Mouse (Mus musculus) cerebellum, postnatal 4 days (tissue): ENCODE data around the gene Kxd1.

Experiments used
- DNase-seq, 2 experiments: peaks; one replicate each; pipeline ENCODE4 v3.0.0; 2022; ENCODE audit warnings: low spot score in 2 of 2, mixed read lengths in 1 of 2

Gene Kxd1

DNA sequence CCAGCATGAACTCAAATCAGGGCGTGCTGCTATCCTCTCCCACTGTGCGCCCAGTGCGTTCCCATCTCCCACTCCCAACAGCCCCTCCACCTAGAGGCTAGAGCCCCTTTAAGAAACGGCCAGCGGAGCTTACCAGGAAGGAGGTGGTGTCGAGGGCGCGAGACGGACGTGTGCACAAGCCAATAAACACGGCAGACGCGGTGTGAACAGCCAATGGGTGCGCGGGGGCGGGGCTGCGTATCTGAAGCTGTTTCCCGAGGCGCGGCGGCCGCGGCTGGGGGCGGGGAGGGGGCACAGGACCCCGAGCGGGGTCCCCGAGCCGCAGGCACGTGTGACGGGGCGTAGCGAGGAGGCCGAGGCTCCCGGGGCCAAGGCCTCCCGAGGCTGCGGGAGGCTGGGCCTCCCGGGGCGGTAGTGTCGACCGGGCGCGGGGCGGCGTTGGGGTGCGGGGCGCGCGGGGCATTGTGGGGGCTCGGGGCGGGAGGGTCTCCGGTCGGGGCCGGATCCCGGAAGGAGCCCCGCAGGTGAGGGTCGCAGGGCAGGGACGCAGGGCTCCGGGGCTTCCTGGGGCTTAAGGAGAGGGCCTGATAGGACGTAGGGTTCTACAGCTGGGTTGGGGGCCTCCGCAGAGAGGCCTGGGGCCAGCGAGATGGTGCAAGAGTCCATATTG is at the start of gene Kxd1, which contains the start of gene Fkbp8:
Gene Kxd1 (minus strand): TSS at position 445 of the 670 bp plus-strand sequence.
Gene Fkbp8 (plus strand): TSS at position 213 of the 670 bp plus-strand sequence.
- DNase-seq, result peak; percentile 98 to 100

DNA sequence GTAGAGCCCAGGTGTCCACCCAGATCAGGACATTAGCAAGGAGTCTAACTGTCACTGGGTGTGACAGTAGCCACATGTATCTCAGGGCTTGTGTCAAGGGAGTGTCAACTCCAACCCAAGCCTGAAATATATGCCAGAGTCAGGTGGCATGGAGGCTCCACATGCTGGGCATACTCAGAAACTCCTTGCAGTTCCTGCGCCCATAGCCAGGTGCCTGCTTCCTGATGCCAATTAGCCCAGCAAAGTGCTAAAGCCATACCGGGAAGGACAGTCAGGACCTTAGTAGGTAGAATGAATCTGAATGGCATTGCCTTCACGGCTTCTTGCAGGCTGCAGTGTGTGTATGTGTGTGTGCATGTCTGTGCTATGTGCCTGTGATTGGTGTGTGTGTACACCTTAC is 49.5 kb upstream of the Kxd1 start:
- DNase-seq, result no peak

DNA sequence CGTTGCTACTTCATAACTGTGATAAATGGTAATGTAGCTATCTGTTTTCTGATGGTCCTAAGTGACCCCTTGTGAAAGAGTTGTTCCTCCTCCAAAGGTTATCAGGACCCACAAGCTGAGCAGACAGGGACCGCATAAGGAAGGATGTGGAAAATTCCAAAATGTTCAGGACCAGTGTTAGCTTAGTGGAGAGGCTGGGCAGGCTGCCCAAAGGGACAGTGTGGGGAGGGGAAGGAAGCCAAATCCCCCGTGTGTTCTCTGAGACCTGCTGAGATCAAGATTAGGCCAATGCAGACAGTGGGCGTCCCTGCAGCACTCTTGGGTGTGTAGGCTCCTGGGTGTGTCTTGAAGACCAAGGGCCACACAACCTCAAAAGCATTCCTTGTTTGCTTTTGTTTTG is 47.2 kb upstream of the Kxd1 start:
- no peak for DNase-seq

DNA sequence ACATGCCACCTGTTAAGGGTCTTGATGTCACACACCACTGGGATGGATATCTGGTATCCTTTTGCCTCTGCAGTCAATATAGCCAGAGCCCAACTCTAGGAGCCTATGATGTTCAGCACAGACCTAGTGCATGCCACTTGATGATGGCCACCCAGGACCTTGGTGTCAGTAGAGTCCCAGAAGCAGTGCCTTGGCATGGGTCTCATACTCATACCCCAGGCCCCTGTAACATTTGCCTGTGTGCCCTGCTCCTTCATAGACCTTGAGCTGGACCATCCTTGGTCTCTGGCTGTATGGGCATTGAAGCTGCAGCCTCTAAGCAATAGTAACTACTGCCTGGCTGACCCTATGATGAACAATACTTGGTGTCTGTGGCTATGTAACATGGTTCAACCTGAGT is 46.5 kb upstream of the Kxd1 start:
- DNase-seq, result no peak

DNA sequence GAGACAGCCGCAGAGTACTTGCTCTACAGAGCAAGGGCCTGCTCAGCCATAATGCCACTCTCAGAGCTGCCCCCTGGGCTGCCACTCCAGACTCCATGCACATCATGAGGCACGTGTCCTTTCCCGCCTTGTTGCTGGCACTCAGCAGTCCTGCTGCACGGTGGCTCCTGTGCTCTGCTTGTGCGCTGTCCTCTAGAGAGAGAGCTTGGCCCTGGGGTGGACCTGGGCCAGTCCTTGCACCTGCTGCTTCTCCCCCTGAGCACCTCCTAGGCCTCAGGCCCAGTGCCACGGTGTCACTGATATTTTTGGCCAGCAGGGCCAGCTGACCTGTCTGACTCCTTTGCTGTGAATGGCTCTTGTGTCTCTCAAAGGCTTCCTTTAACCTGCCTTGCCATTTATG is 43.2 kb upstream of the Kxd1 start:
- no peak for DNase-seq

DNA sequence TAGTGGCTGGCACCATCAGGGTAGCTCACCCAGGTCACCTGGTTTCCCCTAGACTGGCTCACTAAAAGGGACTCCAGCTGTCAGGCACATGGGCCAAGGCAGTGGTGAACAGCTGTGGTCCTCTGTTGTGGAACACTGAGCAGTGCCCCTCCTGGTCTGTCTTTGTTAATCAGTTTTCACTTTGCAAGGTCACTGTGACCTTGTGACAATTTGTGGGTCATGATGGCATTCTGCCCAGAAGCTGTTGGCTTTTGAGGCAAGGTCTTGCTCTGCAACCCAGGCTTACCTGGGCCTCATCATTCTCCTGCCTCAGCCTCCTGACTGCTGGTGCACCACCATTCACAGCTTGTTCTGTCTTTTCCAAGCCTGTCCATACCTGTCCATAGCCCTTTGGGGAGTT is 42.6 kb upstream of the Kxd1 start:
- DNase-seq, result no peak

DNA sequence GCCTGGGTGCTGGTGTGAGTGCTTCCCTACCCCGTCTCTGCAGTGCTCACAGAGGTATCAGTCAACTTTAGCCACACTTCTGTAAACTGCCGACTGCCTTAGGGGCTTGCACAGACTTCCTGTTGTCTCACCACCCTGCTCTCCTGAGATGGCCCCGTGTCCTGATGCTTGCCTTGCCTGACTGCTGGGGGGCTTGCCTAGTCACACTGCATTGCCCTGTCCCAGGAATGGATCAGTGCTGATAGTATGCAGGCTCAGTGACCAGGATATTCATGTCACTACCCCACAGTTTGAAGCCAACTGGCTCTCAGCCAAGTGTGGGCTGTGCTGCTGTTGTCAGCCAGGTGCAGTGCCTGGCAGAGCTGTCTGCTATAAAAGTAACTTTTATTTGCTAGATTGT is 37.8 kb upstream of the Kxd1 start:
- DNase-seq, result no peak

DNA sequence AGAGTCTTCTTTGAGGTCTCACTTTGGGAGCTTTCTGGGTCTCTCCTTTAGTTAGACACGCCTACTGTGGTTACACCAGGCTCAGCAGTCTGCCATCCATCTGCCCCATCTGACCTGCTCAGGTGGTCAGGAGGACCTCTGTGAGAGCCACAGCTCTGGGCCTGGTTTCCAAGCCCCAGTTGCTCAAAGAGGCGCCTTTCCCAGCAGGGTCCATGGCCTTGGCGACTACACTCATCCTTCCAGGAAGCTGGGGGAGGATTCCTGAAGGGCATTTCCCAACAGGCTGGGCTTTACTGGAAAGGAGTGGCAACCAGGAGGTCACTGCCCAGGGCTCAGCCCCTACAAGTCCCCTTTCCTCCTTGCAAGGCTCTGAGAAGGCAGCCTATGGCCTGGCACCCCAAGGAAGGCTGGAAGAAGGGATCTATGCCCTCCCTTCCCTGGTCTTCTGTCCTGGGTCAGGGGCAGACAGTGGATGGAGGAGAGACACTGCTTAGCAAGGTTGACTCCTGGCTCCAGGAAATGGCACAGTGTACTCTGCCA is 37.0 kb upstream of the Kxd1 start:
- DNase-seq, result no peak

DNA sequence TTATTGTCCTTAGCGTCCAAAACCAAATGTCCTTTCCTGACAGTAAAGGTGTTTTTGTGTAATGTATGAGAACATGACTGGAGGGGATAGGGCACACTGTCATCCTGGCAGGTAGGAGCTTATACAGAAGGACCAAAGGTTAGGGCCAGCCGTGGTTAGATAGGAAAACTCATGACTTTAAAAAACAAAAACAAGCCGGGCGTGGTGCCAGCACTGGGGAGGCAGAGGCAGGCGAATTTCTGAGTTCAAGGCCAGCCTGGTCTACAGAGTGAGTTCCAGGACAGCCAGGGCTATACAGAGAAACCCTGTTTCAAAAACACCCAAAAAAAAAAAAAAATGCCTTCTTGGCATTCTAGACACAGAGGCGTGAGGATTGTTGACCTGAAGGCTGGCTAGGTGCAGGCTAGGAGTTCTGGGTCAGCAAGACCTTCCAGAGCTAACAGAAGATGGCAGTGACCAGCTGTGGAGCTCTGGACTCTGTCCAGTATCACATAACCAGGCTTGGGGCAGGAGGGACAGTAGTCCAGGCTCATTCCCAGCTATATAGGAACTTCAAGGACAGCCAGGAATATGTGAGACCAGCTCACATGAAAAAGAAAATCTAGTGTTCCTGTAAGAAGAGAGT is 36.1 kb upstream of the Kxd1 start:
- no peak for DNase-seq

DNA sequence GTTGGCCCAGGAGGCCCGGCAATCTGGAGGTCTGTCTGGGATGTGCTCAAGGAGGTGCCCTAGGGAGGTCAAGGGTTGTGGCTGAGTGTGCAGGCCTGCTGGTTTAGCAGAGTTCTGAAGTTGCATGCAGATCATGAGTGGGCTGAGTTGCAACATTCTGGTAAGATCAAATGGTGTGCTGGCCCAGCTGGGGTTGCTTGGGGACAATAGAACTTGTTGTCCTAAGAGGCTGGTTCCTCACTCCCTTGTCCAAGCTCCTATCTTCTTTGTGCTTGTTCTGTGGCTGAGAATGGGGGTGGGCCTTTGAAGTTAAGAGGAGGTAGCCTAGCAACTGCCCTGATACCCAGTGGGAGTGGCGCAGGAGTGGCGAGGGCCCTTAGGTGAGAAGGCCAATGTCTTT is 35.0 kb upstream of the Kxd1 start:
- no peak for DNase-seq

DNA sequence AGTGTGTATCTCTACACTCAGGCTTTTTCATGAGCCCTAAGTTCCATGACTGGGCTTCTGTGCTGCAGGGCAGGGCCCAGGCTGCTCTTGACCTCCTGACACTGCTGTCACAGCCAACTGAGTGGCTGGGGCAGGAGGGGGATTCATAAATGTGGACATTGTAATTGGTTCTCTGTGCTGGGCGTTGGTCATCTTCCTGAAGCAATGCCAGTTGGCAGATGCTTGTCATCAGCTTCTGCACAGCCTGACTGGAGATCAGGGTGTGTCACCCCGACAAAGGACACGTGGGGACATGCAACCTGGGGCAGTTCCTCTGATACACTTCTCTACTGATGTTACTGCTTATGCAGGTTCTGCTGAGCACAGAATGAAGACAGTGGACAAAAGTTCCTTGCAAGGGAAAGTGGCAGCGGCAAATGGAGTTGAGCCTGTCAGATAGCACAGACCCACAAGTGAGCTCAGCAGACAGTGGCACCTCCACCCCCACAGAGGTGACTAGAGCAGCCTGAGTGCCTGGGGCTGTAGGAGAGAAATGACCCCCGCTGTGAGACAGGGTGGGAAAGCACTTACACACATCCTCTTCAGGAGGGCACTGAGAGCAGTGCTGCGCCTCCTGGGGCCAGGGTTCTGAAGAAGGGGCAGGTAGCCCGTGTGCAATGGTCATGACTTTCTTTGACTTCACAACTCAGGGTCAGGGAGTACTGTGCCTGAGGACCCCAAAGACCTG is 34.2 kb upstream of the Kxd1 start:
- DNase-seq, result no peak

DNA sequence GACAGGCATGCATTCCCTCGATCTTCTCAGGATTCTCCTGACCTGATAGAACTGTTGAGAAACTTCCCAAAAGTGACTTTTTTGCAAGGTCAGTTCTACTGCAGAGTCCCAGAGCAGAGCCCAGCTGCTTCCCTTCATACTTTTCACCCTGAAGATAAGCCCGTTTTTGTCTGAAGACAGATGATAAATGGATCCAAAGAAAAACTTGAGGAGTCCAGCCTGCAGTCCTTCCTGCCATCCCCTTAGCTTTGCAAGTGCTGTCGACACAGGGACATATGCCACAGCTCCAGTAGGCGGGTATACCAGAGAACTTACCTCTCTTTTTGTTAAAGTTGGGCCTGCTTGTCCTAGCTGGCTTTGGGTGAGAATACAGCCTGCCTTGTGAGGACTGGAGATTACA is 33.6 kb upstream of the Kxd1 start:
- no peak for DNase-seq

DNA sequence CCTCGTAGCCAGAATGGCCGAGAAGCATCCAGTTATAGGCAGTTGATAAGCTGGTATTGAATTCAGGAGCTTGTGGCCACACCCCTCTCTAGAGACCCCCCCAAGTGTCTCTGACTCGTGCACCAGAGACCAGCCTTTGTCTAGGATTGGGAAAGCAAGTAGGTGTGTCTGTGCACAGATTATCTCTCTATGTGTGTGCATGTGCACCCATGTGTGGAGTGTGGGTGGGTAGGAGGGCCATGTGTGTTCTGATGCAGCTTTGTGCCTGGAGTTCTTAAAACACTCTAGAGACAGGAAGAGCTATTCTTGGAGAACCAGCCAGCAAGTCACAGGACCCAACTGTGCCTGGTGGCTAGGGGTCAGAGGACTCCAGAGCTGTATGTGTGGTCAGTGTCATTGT is 32.8 kb upstream of the Kxd1 start:
- no peak for DNase-seq

DNA sequence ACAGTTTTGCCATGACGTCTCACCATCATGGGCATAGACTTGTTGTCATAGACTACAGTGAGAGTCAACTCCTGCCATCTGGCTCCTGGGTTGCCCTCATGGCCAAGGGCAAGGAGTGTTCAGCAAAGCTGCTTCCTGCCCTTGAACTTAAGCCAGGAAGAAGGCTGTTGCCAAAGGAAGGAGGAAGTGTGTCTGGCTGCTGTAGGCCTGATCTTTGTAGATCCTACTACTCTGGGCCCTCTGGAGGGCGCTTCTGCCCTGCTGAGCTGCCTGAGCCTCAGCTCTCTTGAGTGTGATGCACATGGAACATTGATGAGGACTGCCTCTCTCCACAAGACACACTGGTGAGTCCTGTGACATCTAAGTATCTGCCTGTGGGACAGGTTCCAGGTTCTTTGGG is 32.3 kb upstream of the Kxd1 start:
- peak in 1 of 2 experiments; percentile 34 for DNase-seq

DNA sequence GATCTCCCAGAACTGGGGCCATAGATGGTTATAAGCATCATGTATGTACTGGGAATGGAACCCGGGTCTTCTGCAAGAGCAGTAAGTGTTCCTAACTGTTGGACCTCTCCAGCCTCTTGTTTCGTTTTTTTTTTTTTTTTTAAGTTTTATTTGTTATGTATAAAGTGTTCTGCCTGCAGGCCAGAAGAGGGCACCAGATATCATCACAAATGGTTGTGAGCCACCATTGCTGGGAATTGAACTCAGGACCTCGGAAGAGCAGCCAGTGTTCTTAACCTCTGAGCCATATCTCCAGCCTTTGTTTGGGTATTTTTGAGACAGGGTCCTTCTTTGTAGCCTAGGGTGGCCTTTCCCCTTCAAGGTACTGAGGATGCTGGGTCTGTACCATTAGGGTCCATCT is 31.2 kb upstream of the Kxd1 start:
- DNase-seq, result no peak

DNA sequence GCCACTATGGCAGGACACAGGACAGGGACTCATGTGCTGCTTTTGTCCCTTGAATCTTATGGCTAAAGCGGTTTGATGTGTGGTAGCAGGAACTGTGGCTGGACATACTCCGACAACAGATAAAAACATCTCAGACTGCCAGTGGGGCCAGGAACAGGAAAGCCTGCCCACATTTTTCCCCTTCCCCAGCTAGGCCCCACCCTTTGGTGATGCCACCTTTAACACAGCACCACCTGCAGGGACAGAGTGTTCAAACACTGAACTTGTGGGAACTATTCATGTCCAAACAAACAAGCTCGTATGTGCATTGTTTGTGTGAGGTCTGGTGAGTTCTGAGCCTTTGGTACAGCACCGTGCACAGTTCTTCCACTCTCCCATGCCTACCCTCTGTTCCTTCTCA is 30.6 kb upstream of the Kxd1 start:
- DNase-seq, result no peak

DNA sequence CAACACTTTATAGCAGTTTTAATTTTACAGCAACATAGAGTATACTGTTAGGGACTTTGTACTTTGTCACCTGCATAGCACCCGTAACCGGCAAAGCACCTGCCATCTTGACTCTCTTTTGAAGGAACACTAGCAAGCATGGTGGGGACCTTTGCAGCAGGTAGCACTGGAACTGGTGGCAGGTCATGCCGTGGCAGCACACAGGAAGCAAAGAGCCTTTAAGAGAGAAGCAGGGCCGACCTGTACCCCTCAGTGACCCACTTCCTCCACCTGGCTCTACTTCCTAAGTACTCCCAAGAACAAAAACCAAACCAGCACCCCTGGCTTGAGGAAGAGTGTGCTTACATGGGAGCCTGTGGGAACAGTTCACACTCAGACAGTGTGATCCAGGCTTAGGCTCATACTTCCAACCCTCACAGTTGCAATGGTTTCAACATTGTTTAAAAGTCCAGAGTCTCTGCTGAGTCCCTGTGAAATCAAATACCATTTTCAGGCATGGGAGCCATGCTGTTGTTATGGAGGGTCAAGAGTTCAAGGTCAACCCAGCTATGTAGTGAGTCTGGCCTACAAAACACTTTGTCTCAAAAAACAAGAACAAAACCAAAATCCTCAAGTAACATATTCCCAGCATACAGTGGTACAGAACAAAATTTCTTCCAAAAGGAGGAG is 27.5 kb upstream of the Kxd1 start:
- DNase-seq, result no peak

DNA sequence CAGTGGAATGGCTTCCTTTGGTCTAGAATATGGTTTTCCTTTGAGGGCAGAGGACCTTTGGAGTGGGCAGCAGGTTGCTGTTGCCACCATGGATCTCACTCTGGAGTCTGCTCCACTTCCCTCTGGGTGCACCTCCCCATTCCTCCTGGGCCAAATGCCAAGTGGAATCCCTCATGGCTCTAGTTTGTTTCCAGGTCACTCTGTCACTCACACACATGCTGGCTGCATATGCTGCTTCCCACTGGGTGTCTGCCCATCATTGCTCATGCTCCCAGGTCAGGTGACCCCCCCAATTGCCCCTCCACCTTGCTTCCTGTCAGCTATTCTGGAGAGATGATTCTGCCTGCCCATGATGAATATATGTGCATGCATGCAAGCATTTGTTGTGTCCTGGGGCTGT is 26.0 kb upstream of the Kxd1 start:
- peak in 1 of 2 experiments; percentile 21 for DNase-seq

DNA sequence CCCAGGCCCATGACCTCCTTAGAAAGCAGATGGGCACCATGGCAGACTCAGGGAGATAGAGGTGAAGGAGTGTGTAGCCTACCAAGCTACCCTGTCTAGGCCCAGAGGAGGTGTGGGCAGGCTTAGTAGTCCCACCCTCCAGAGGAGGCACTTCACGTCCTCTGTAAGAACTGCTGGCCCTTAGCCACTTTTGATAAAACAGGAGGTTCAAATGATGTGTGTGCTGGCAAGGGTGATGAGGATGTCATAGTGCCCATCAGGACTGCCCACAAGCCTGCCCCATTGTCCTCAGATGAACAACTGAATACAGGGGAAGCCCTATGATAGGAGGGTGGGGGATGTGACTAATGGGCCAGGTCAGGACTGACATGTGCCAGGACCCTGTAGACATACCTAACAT is 25.1 kb upstream of the Kxd1 start:
- DNase-seq, result no peak

DNA sequence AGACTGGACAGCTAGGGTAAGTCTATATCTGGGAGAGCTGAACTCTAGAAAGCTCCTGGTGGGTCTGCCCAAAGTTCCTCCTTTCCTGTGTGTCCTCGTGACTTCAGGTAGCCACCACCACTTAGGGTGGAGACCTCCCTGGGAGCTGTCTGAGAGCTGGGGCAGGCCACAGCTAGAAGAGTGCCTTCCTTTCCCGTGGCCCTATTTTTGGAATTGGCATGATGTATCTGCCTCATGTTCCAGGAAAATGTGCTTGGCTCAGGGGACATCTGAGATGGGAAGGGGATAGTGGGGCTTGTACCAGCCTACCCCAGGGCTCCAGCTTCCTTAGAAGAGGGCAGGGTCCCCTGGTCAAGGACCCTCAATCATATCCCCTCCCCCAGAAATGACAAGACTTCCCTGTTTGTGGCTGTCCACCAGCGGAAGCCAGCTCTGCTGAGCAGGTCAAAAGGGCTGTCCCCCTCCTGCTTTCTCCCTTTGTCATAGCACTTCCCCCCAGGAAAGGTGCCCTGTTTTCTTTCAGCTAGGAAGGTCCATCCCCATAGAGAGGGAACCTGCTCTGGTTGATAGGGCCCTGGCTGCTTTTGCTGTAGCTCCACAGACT is 23.9 kb upstream of the Kxd1 start:
- no peak for DNase-seq

DNA sequence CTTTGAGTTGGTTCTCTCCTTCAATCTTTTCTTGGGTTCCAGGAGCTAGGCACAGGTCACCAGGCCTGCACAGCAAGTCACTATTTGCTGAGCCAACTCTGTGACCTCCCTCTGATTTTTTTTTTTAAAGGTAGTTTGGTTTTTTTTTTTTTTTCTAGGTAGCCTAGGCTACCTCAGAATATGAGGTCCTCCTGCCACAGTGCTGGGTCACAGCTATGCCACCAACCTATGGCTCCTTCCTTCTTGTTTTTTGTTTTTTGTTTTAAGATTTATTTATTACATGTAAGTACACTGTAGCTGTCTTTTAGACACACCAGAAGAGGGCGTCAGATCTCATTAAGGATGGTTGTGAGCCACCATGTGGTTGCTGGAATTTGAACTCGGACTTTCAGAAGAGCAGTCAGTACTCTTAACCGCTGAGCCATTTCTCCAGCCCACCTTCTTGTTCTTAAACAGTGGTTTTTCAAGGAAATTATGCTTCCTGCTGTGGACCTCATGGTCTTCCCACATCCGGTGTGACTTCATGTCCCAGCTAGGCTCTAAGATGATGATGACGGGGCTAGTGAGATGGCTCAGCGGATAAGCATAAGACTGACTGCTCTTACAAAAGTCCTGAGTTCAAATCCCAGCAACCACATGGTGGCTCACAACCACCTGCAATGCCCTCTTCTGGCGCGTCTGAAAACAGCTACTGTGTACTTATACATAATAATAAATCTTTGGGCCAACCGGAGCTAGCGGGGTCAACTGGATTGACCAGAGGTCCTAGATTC is 21.8 kb upstream of the Kxd1 start:
- no peak for DNase-seq
